Comparison of ENCODE assay signal across 8 mouse cellular contexts in genomic region chr15:99029619-99030584, GRCm38 (mm10). TPM values are rescaled to one million over a fixed set of nuclear protein-coding genes. Genes with fewer than 3 reads are reported as not detected.
A peak's percentile ranks its signal among the peaks of the same experiment; 100 is the strongest.
DNase-seq lines count a peak whose midpoint lies in the region; ATAC-seq and TF ChIP-seq lines count a peak whose summit lies in the region.

Gene Tuba1c (plus strand): TSS chr15:99029891.

- peak; percentile 32 to 61 for DNase-seq in frontal cortex, postnatal 10 days (ENCODE audit: low spot score in 2 of 2)
- DNase-seq in embryo, embryonic 11.5 days (ENCODE audit: low read depth, low spot score), result peak; percentile 84
- peak; percentile 94 to 96 for DNase-seq in heart, adult 18-20 months
- DNase-seq in kidney, adult 18-20 months, result peak; percentile 93
- DNase-seq in midbrain, postnatal 0 days (ENCODE audit: low spot score), result peak; percentile 47

- ATAC-seq in frontal cortex, adult (ENCODE audit: low TSS enrichment), result no peak
- ATAC-seq in limb, embryonic 15.5 days (ENCODE audit: insufficient number of reproducible peaks, low FRiP score, low TSS enrichment, low read depth), result peak; percentile 95
- ATAC-seq in midbrain, postnatal 0 days (ENCODE audit: low FRiP score), result 0 out of 2 replicates have a peak, but pooled peaks have one; percentile 31
- peak; percentile 95 for ATAC-seq in stomach, embryonic 16.5 days (ENCODE audit: insufficient read depth, low FRiP score)

- H3K9ac ChIP-seq in limb, embryonic 15.5 days, result peak within 1 kb of the TSS; percentile 72
- no peak within 1 kb of the TSS for H3K9ac ChIP-seq in midbrain, postnatal 0 days (replicated peaks; ENCODE audit: low read length, poor library complexity, severe bottlenecking)
- peak within 1 kb of the TSS; percentile 83 for H3K9ac ChIP-seq in stomach, embryonic 16.5 days (ENCODE audit: low read length)

- peak within 1 kb of the TSS; percentile 92 for H3K27ac ChIP-seq in limb, embryonic 15.5 days
- no peak within 1 kb of the TSS for H3K27ac ChIP-seq in midbrain, postnatal 0 days (ENCODE audit: low read depth, low read length)
- H3K27ac ChIP-seq in stomach, embryonic 16.5 days (ENCODE audit: low read length), result peak within 1 kb of the TSS; percentile 98

- no peak for TF ChIP-seq CTCF in midbrain, postnatal 0 days (IDR thresholded peaks at IDR 0.05)

- H3K36me3 ChIP-seq in limb, embryonic 15.5 days, result peaks cover 5% of the 10 kb centered on the region
- H3K36me3 ChIP-seq in midbrain, postnatal 0 days (ENCODE audit: insufficient read depth, low read length), result no peaks in the 10 kb centered on the region
- H3K36me3 ChIP-seq in stomach, embryonic 16.5 days (ENCODE audit: control insufficient read depth, insufficient read depth, low read length), result no peaks in the 10 kb centered on the region

- peaks cover 34% of the 10 kb centered on the region for H3K4me1 ChIP-seq in limb, embryonic 15.5 days
- peaks cover 2% of the 10 kb centered on the region; the same call in 1 of the 2 replicates for H3K4me1 ChIP-seq in midbrain, postnatal 0 days (ENCODE audit: insufficient read depth, low read length)
- H3K4me1 ChIP-seq in stomach, embryonic 16.5 days (ENCODE audit: control insufficient read depth, insufficient read depth, low read length), result peaks cover 24% of the 10 kb centered on the region

- peak within 1 kb of the TSS; percentile 71 for H3K4me3 ChIP-seq in limb, embryonic 15.5 days
- peak within 1 kb of the TSS; percentile 34 for H3K4me3 ChIP-seq in midbrain, postnatal 0 days (ENCODE audit: low read depth, low read length)
- peak within 1 kb of the TSS; percentile 69 for H3K4me3 ChIP-seq in stomach, embryonic 16.5 days (replicated peaks; ENCODE audit: low read length)

- no peaks in the 10 kb centered on the region for H3K27me3 ChIP-seq in limb, embryonic 15.5 days
- peaks cover 12% of the 10 kb centered on the region; the same call in 1 of the 2 replicates for H3K27me3 ChIP-seq in midbrain, postnatal 0 days (ENCODE audit: insufficient read depth, low read length)
- no peaks in the 10 kb centered on the region for H3K27me3 ChIP-seq in stomach, embryonic 16.5 days (ENCODE audit: control insufficient read depth, insufficient read depth, low read length)

- under 1% methylated on average over 51 of the region's 52 CpGs for WGBS in limb, embryonic 15.5 days
- 1% methylated on average over 50 of the region's 52 CpGs for WGBS in midbrain, postnatal 0 days
- under 1% methylated on average over 52 of the region's 52 CpGs for WGBS in stomach, embryonic 16.5 days

- H3K4me2 ChIP-seq in limb, embryonic 15.5 days, result peak within 1 kb of the TSS; percentile 60
- peak within 1 kb of the TSS; percentile 62 for H3K4me2 ChIP-seq in midbrain, postnatal 0 days (ENCODE audit: low read depth, low read length, poor library complexity, severe bottlenecking)
- peak within 1 kb of the TSS; percentile 92 for H3K4me2 ChIP-seq in stomach, embryonic 16.5 days (ENCODE audit: low read depth, low read length)

- H3K9me3 ChIP-seq in limb, embryonic 15.5 days, result no peaks in the 10 kb centered on the region
- H3K9me3 ChIP-seq in midbrain, postnatal 0 days (ENCODE audit: low read length), result no peaks in the 10 kb centered on the region
- no peaks in the 10 kb centered on the region for H3K9me3 ChIP-seq in stomach, embryonic 16.5 days (replicated peaks; ENCODE audit: control insufficient read depth, low read length)

RNA-seq across cellular contexts. Expression of gene Tuba1c, which starts in this region (rescaled TPM):
- 10 to 100 TPM; 31.8 to 41.4 TPM for total RNA-seq in heart, adult 18-20 months (2021)
- 138 and 145 TPM in 2 replicates for polyA plus RNA-seq in limb, embryonic 15.5 days (2015; fragmentation: Nextera tagmentation; extraction: Ambion mirVana)
- total RNA-seq in midbrain, postnatal 0 days (2014; rRNA removed), result 18.2 and 22.6 TPM in 2 replicates
- polyA plus RNA-seq in midbrain, postnatal 0 days (2015; fragmentation: Nextera tagmentation; extraction: Ambion mirVana), result 9.6 and 9.9 TPM in 2 replicates
- polyA plus RNA-seq in stomach, embryonic 16.5 days (2015; fragmentation: Nextera tagmentation; extraction: Ambion mirVana), result 196 and 209 TPM in 2 replicates

Comparison
In these comparisons a context has a peak if more than half of its experiments do, and no peak if none do; other contexts are left out.
1. RNA of gene Tuba1c (polyA plus RNA-seq): 196 to 209 TPM in stomach, embryonic 16.5 days and 138 to 145 TPM in limb, embryonic 15.5 days; 9.6 to 9.9 TPM in midbrain, postnatal 0 days; every median in the first group is over 10 times any median in the second.
2. Peak in every context shown above with its lines, with median percentiles within 50 percentile points of each other: DNase-seq, H3K4me2 ChIP-seq and H3K4me3 ChIP-seq.